Mouse (Mus musculus) Patski (cell line): Measurements from ENCODE around the gene Rab31. TPM values are rescaled to one million over a fixed set of nuclear protein-coding genes. Genes with fewer than 3 reads are reported as not detected.

ENCODE experiments used
- ATAC-seq: fragments of 100-300 bp; one replicate; pipeline ENCODE4 v1.8.0; 2021
- CTCF ChIA-PET: fragments of 350-600 bp; sonication (Branson Sonifier 250); formaldehyde crosslinking; loops from one replicate; lab custom pipeline; 2022; ENCODE audit warnings: inconsistent platforms; lab: Charles Lee
- POLR2A ChIA-PET: fragments of 350-600 bp; sonication (Branson Sonifier 250); formaldehyde crosslinking; loops from one replicate; lab custom pipeline; 2022; ENCODE audit warnings: antibody characterized with exemption, inconsistent platforms; lab: Charles Lee
- DNase-seq: peaks from one replicate; pipeline ENCODE4 v3.0.0-alpha.2; 2011; ENCODE audit warnings: low read depth, low spot score
- H3K27me3 ChIP-seq: fragments of 371-371 bp; one replicate; pipeline ENCODE4 v1.5.1; 2021
- CTCF ChIP-seq: fragments of 100-300 bp; IDR thresholded peaks from one replicate; pipeline ENCODE4 v1.5.1; 2021
- in situ Hi-C: fragments of 300-500 bp; cut with MboI; formaldehyde crosslinking; loops from 3 replicates; pipeline ENCODE4 v1.11.1; 2018; ENCODE audit warnings: low pct_unique_long_range_greater_than_20kb, mixed read lengths
- polyA plus RNA-seq: library from polyadenylated mRNA; unstranded; gene quantifications from one replicate; pipeline ENCODE4 v1.2.3, GENCODE M21; 2021

The Rab31 gene
- polyA plus RNA-seq, 1 experiment from 2014 or later = 71.2 TPM

DNA sequence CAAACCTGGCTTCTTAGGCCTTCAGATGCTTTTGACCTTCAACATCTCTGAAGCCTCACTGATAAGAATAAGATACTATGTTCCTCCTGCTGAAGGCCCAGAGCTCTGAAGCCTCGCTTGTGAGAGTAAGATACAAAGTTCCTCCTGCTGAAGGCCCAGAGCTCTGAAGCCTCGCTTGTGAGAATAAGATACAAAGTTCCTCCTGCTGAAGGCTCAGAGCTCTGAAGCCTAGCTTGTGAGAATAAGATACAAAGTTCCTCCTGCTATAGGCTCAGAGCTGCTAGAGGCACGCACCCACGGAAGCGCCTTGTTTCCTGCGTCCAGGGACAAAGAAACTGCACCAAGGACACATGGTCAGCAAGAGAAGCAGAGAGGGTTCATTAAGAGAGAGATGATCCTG is 115.8 kb downstream of the Rab31 start:
- ATAC-seq (no peak), DNase-seq (no peak)
- in situ Hi-C loops = no loop called here
- POLR2A ChIA-PET = no interaction called here
- CTCF ChIA-PET = no interaction called here
- TF ChIP-seq CTCF = no peak
- H3K27me3 ChIP-seq = no peaks in the 10 kb centered on the region

DNA sequence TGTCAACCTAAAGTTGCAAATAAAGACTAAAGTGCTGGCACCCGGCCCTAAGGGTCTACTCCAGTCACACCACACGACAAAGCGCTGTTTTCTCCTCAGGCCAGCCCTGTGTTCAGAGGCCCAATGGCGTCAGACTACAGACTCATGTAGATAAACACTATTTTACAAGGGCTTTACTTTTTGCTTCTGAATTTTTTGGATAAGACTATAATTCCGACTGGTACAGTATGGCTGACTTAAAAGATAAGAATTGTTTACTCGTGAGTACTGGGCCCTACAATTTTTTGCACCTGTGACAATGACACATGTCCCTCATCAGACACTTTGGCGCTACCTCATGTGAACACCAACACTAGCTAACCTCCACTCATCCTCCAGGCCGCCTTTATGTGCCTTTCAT is 116.5 kb downstream of the Rab31 start:
- DNase-seq (no peak), ATAC-seq (no peak)
- H3K27me3 ChIP-seq = no peaks in the 10 kb centered on the region
- in situ Hi-C loops = no loop called here
- ChIA-PET POLR2A (no interaction called here), CTCF (no interaction called here)
- no peak for TF ChIP-seq CTCF

DNA sequence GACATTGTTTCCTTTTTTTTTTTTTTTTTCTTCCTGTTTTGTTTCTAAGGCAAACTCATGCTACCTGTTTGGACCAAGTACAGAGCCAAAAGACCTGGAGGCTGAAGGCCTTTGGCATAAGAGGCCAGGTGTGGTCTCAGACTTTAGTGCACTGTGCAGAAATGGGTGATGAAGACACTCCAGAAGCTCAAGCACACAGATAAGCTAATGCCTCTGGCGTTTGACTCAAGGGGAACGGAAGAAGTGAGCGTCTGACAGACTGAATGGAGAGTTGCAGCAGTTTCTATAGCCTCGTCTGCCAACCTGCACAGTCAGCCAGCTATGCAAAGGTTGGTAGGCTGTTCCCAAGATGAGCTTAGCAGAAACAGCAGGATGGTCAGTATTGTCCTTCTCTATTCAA is 116.9 kb downstream of the Rab31 start:
- ChIA-PET CTCF (no interaction called here), POLR2A (no interaction called here)
- no peaks in the 10 kb centered on the region for H3K27me3 ChIP-seq
- TF ChIP-seq CTCF = no peak
- in situ Hi-C loops = no loop called here
- no peak for DNase-seq
- ATAC-seq = no peak

DNA sequence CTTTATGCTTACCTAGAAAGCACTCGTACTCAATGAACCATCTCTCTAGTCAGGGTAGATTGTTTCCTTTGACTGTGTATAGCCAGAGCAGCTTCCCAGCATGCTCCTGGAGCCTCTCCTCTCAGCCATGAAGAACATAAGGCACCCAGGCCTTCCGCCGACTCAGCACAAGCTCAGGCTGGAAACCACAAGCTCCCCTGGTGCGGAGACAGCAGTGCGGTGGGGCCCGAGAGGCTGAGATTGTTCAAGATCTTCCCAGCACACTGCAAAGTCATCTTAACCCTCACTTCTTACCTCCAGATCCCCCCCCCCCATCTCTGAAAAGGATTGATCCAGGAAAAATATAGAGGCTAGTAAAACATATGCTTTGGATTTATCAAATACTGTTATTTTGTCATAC is 122.0 kb downstream of the Rab31 start:
- DNase-seq (no peak), ATAC-seq (no peak)
- in situ Hi-C loops = no loop called here
- POLR2A ChIA-PET = no interaction called here
- H3K27me3 ChIP-seq = no peaks in the 10 kb centered on the region
- no peak for TF ChIP-seq CTCF
- CTCF ChIA-PET = interaction anchor here (0.8 to 2.2 kb wide), 3 partner anchors 14 to 56 kb away, joined by 3 to 7 read pairs (median 3); no protein-coding TSS in a partner anchor

DNA sequence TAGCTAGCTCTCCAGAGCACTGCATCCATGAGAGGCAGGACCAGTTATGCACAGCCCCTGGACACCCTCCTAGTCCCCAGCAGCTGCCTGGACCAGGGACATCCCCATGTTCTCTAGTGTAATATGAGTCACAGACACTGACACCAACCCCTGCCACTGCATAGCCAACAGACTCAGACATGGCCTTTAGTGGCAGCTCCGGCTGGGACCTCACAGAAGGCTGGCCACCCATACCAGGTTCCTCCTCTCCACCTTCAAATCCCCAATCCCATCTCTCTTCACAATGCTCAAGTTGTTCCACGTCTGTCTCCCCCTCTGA is 123.4 kb downstream of the Rab31 start:
- ChIA-PET CTCF (interaction anchor here (1.6 to 2.2 kb wide), 2 partner anchors 15 to 57 kb away, joined by 3 to 7 read pairs; no protein-coding TSS in a partner anchor), POLR2A (interaction anchor here (1.2 kb wide), 1 partner anchor 9 kb away, joined by 3 read pairs; no protein-coding TSS in a partner anchor)
- in situ Hi-C loops = no loop called here
- no peaks in the 10 kb centered on the region for H3K27me3 ChIP-seq
- TF ChIP-seq CTCF = no peak
- DNase-seq = no peak
- ATAC-seq = no peak

DNA sequence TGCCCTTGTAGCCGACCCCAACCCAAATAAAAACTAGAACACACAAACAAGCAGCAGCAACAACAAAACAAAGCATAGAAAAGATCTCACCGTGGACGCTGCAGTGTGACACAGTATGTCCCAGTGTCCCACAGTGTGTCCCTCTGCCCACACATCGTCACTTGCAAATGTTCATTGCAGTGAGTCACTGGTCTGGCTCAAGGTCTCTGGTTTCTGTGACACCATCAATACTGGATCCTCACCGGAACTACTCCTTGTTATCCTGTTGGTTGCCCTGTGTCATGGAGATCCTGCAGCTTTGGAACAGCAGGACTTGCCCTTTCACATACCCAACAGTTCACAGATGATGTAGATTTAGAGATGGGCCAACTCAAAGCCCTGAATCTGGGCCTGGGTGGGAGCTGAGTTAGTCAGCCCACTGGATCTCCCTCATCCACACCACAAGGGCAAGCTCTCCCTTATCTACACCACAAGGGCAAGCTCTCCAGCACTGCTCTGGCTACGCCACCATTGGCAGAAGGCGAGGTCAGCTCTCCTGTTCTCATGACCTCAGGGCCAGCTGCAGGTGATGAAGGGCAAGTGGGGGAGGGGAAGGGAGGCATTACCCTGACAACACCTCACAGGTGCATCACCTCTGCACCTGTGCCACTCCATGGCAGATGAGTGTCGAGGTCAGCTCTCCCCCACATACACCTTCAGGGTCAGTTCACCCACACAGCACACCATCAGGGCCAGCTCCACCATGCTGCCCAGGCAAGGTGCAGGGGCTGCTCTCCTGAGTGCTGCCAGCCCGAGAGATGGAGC is 124.0 kb downstream of the Rab31 start:
- DNase-seq = no peak
- ATAC-seq = no peak
- in situ Hi-C loops = no loop called here
- CTCF ChIA-PET = interaction anchor here (1.6 to 2.2 kb wide), 2 partner anchors 16 to 58 kb away, joined by 3 to 7 read pairs; no protein-coding TSS in a partner anchor
- POLR2A ChIA-PET = interaction anchor here (1.2 kb wide), 1 partner anchor 9 kb away, joined by 3 read pairs; no protein-coding TSS in a partner anchor
- no peaks in the 10 kb centered on the region for H3K27me3 ChIP-seq
- no peak for TF ChIP-seq CTCF

DNA sequence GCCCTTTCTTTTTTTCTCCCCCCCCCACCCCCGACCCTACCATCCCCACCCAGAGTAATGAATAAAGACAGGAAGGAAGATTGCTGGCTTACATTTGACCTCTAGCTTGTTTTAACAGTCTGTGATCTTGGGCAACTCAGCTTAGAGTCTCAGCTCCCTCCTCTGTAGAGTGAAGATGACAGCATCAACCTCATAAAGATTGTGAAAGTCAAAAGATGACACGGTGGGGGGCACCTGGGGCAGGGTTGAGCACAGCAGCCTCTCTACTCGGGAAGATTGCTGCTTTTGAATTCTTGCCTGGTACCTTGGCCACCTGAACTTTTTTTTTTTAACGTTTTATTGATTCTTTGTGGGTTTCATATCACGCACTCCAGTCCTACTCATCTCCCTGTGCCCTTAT is 124.6 kb downstream of the Rab31 start:
- TF ChIP-seq CTCF = no peak
- H3K27me3 ChIP-seq = no peaks in the 10 kb centered on the region
- in situ Hi-C loops = no loop called here
- no peak for ATAC-seq
- ChIA-PET CTCF (no interaction called here), POLR2A (interaction anchor here (1.2 kb wide), 1 partner anchor 10 kb away, joined by 3 read pairs; no protein-coding TSS in a partner anchor)
- DNase-seq = no peak

DNA sequence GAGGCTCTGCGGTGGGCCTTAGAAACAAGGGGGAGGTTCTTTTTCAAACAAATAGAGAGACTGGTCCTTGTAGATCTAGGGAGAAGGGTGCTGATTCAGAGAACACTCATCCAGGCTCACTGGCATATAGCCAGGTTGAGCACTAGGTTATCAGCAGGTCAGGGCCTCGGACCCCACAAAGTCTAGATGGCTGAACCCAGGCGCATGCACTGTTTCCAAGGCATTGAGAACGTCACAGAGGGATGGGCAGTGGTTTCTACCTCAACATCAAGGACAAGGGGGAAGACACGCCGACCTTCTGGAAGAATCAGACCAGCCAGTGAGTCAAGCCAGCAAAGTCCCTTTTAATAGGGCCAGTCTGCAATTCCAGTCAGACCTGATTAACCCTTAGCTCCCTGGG is 125.3 kb downstream of the Rab31 start:
- DNase-seq (no peak), ATAC-seq (no peak)
- in situ Hi-C loops = no loop called here
- no peak for TF ChIP-seq CTCF
- ChIA-PET POLR2A (no interaction called here), CTCF (no interaction called here)
- no peaks in the 10 kb centered on the region for H3K27me3 ChIP-seq

DNA sequence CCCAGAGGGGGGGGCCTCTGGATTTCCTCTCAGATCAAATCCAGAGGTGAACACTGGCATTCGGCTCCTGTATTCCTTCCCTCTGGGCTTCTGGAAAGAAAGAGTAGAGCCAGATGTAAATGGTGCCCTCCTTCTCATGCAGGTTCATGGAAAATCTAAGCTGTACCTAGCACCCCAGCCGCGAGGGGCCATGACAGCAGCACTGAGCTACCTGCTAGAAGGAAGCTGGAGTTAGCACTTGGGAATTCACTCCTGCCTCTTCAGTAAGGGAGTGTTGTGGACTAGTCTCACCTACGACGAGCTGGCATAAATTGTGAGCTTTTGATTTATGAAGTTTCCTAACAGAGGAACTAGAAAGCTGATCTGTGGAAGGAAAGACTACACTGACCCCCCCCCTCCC is 129.0 kb downstream of the Rab31 start:
- CTCF ChIA-PET = interaction anchor here (1.0 to 2.1 kb wide), 4 partner anchors 9 to 48 kb away, joined by 3 to 5 read pairs (median 4); no protein-coding TSS in a partner anchor
- ATAC-seq = no peak
- POLR2A ChIA-PET = no interaction called here
- in situ Hi-C loops = no loop called here
- no peaks in the 10 kb centered on the region for H3K27me3 ChIP-seq
- no peak for TF ChIP-seq CTCF
- no peak for DNase-seq

DNA sequence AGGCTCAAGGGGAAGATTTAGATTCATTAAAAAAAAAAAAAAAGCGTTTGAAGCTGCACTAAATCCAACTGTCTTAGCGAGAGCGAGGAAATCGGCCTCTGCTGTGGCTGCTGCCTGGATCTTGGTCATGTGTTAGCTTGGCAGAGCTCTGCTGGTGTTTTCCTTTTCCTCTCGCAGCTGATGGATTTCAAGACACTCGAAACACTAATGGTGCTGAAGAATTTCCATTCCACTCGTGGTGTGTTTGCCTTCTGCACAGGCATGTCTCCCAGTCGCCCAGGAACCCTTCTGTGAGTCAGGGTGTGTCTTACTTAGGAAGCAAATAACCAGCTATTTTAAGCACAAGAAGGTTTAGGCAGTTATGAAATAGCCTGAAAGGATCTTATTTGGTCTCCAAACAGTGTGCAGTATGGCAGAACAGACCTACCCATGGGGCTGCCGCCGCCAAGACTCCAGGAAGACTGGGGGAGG is 129.5 kb downstream of the Rab31 start:
- POLR2A ChIA-PET = no interaction called here
- no peaks in the 10 kb centered on the region for H3K27me3 ChIP-seq
- no peak for TF ChIP-seq CTCF
- in situ Hi-C loops = no loop called here
- DNase-seq (no peak), ATAC-seq (peak; percentile 54)
- CTCF ChIA-PET = interaction anchor here (1.2 to 2.1 kb wide), 2 partner anchors 8 to 10 kb away, joined by 3 to 5 read pairs; no protein-coding TSS in a partner anchor

DNA sequence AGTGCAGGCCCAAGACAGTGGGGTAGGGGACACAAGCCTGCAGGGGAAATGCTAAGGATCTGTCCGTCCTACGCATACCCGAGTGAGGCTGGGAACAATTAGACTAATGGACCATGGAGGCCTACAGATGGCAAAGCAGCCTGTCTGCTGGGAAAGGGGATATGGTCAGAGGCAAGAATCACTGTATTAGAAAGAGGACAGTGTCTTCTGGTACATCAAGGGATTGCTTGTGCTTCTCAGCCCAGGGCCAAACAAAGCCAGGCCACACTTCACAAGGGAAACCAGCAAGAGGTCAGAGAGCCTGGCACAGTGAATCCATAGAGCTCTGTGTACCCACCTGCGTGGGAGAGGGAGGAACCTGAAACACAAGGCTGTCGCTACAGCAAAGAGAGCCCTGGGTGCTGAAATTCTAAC is 130.0 kb downstream of the Rab31 start:
- DNase-seq (no peak), ATAC-seq (no peak)

More for the DNA sequence above, 130.0 kb downstream of the Rab31 start:
- CTCF ChIA-PET = interaction anchor here (2.1 kb wide), 1 partner anchor 8 kb away, joined by 5 read pairs; no protein-coding TSS in a partner anchor
- no peak for TF ChIP-seq CTCF
- H3K27me3 ChIP-seq = no peaks in the 10 kb centered on the region
- in situ Hi-C loops = no loop called here
- POLR2A ChIA-PET = no interaction called here
